Mouse (Mus musculus) lung, adult 2 months (tissue): ENCODE measurements around the gene Il17d. TPM values are rescaled to one million over a fixed set of nuclear protein-coding genes. Genes with fewer than 3 reads are reported as not detected.

Experiments used
- DNase-seq: peaks from one replicate; pipeline ENCODE4 v3.0.0; 2022
- H3K4me1 ChIP-seq: fragments of 200-500 bp; 2 replicates; pipeline ENCODE4 v1.6.1; 2011; ENCODE audit warnings: low read length; ENCODE audit not compliant: control insufficient read depth, insufficient read depth
- H3K4me3 ChIP-seq: fragments of 200-500 bp; replicated peaks from 2 replicates; pipeline ENCODE3; 2011; ENCODE audit warnings: low read depth, mild to moderate bottlenecking, control low read depth, low read length; ENCODE audit errors: extremely low read depth
- CTCF ChIP-seq: fragments of 200-500 bp; IDR thresholded peaks from 2 replicates; pipeline ENCODE4 v1.5.1; 2011; ENCODE audit warnings: mild to moderate bottlenecking, low read length, control low read depth; ENCODE audit not compliant: insufficient read depth
- POLR2A ChIP-seq: fragments of 200-500 bp; IDR thresholded peaks from 2 replicates; pipeline ENCODE4 v1.6.1; 2011; ENCODE audit warnings: low read depth, mild to moderate bottlenecking, control low read depth, low read length, borderline replicate concordance; ENCODE audit errors: extremely low read depth
- WGBS: fragments of 180-500 bp; shearing (Covaris S2); methylation state at CpG from one replicate; pipeline ENCODE4 v1.1.7; 2018; 5-methylcytosine and 5-hydroxymethylcytosine counted together
- polyA plus RNA-seq: library from polyadenylated mRNA; depleted of rRNA; stranded (reverse); fragments of >200 nt; gene quantifications from 2 replicates; pipeline ENCODE4 v1.2.3, GENCODE M21; 2012; rRNA removed

Gene Il17d
- polyA plus RNA-seq = 16.5 and 24.0 TPM in 2 replicates

GRCm38 (mm10) chr14:57524671-57525387 is at the start of gene Il17d:
Gene Il17d, plus strand, starts transcription at chr14:57524777.
- DNase-seq = peak; percentile 38
- Histone ChIP-seq H3K4me3 (peak within 1 kb of the TSS; percentile 69), H3K4me1 (peaks cover 2% of the 10 kb centered on the region; the same call in 1 of the 2 replicates)
- no peak for TF ChIP-seq POLR2A
- no peak for TF ChIP-seq CTCF
- 8% methylated on average over 104 of the region's 104 CpGs for WGBS

GRCm38 (mm10) chr14:57475057-57475456 is 49.5 kb upstream of the Il17d start:
- TF ChIP-seq POLR2A (no peak), CTCF (no peak)
- Histone ChIP-seq H3K4me1 (no peaks in the 10 kb centered on the region), H3K4me3 (no peak overlapping the region)
- WGBS = 74% methylated on average over 2 of the region's 2 CpGs
- DNase-seq = no peak

- no peak for DNase-seq
- Histone ChIP-seq H3K4me1 (no peaks in the 10 kb centered on the region), H3K4me3 (no peak overlapping the region)
- no peak for TF ChIP-seq POLR2A
- TF ChIP-seq CTCF = no peak
- 91% methylated on average over 2 of the region's 2 CpGs for WGBS
These were observed 42.3 kb upstream of the Il17d start for GRCm38 (mm10) chr14:57482262-57482661.

GRCm38 (mm10) chr14:57484183-57484582 is 40.4 kb upstream of the Il17d start:
- DNase-seq = no peak
- TF ChIP-seq POLR2A = no peak
- no peak for TF ChIP-seq CTCF
- no peak overlapping the region for H3K4me3 ChIP-seq
- 94% methylated on average over 6 of the region's 6 CpGs for WGBS
- H3K4me1 ChIP-seq = no peaks in the 10 kb centered on the region

- WGBS = 83% methylated on average over 3 of the region's 3 CpGs
- DNase-seq = no peak
- TF ChIP-seq POLR2A = no peak
- TF ChIP-seq CTCF = no peak
- H3K4me3 ChIP-seq = no peak overlapping the region
- H3K4me1 ChIP-seq = no peaks in the 10 kb centered on the region
These were observed 34.9 kb upstream of the Il17d start for GRCm38 (mm10) chr14:57489696-57490095.

- no peak for TF ChIP-seq POLR2A
- H3K4me1 ChIP-seq = no peaks in the 10 kb centered on the region
- no peak for DNase-seq
- WGBS = 96% methylated on average over 2 of the region's 2 CpGs
- no peak overlapping the region for H3K4me3 ChIP-seq
These were observed 30.7 kb upstream of the Il17d start for GRCm38 (mm10) chr14:57493840-57494239.

- TF ChIP-seq CTCF = no peak
- no peak for TF ChIP-seq POLR2A
- 89% methylated on average over 6 of the region's 6 CpGs for WGBS
These were observed 20.8 kb upstream of the Il17d start for GRCm38 (mm10) chr14:57503729-57504128.

GRCm38 (mm10) chr14:57509554-57509953 is 15.0 kb upstream of the Il17d start:
- DNase-seq = peak; percentile 60
- no peak overlapping the region for H3K4me3 ChIP-seq
- 41% methylated on average over 6 of the region's 6 CpGs for WGBS
- H3K4me1 ChIP-seq = peaks cover 4% of the 10 kb centered on the region
- TF ChIP-seq CTCF (no peak), POLR2A (no peak)

More at GRCm38 (mm10) chr14:57503729-57504128, 20.8 kb upstream of the Il17d start:
- no peak overlapping the region for H3K4me3 ChIP-seq
- no peaks in the 10 kb centered on the region; the same call in 1 of the 2 replicates for H3K4me1 ChIP-seq
- no peak for DNase-seq

- 56% methylated on average over 6 of the region's 6 CpGs for WGBS
- DNase-seq = no peak
- TF ChIP-seq CTCF (no peak), POLR2A (no peak)
- H3K4me1 ChIP-seq = no peaks in the 10 kb centered on the region
- no peak overlapping the region for H3K4me3 ChIP-seq
These were observed 9.3 kb upstream of the Il17d start for GRCm38 (mm10) chr14:57515156-57515762.

- TF ChIP-seq POLR2A (no peak), CTCF (no peak)
- Histone ChIP-seq H3K4me1 (no peaks in the 10 kb centered on the region), H3K4me3 (no peak overlapping the region)
- DNase-seq = no peak
- 84% methylated on average over 7 of the region's 7 CpGs for WGBS
These were observed 7.6 kb upstream of the Il17d start for GRCm38 (mm10) chr14:57517001-57517400.
